Mouse (Mus musculus): Measurements from ENCODE around the gene Rbpj.

Gene Rbpj

DNA sequence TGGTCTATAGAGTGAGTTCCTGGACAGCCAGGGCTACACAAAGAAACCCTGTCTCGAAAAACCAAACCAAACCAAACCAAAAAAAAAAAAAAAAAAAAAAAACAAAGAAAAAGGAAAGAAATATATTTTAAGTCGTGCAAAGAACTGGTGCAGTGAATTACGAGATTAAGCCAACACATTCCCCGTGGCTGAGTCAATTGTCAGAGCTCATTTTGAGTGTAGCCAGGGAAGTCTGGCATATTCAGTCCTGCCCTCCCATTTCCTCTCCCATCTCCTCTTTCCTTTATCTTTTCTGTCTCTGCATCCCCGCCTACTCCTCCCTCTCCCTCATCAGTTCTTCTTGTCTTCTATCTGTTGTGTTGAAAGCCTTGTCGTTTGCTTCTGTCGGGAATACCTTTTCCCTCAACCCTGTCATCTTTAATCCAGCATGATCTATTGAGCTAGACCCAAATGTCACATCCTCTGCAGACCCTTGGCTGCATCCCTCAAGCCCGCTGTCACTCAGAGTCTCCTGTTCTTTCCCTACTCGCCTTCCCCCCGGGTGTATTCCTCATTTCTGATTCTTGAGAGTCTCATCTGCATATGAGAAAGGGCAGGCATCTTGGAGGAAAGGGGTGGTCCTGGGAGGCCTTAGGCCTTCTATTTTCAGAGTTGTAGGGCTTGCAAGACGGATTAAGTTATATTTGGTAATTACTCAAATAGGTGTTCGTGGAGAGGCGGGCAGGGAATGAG is 212.2 kb downstream of the Rbpj start:
- DNase-seq: peak; percentile 63

DNA sequence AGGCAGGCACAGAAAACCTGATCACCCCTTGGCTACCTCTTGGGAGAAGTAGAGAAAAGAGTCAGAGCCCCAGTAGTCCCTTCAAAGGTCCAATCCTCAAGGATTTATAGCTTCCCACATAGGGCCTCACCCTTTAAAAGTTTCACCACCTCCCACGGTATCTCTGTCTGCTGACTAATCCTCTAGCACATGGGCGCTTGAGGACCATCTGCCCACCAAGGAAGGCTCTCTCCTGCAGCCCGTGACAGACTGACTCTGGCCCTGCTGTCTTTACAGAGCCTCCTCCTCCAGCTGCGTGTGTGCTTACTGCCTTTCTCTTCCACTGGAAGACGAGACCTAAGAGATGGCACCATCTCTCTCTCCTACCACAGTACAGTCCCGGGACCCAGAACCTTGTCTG is 213.7 kb downstream of the Rbpj start:
- no peak for DNase-seq

DNA sequence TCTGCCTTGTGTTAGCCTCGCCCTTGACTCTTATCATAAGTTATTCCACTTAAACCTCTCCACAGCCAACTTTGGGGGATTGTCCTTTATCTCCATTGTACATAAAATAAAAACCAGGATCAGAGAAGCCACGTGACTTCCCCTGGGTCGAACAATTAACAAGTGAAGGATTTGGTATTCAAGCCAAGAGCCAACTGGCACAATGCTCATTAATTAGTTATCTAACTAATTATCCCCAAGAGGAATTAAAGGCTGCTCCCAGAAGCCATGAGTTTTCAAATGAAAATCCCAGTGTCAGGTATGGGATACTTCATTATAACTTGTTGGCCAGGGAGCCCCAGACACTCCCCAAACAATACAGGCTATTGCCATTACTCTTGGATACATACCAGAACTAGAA is 218.0 kb downstream of the Rbpj start:
- no peak for DNase-seq

DNA sequence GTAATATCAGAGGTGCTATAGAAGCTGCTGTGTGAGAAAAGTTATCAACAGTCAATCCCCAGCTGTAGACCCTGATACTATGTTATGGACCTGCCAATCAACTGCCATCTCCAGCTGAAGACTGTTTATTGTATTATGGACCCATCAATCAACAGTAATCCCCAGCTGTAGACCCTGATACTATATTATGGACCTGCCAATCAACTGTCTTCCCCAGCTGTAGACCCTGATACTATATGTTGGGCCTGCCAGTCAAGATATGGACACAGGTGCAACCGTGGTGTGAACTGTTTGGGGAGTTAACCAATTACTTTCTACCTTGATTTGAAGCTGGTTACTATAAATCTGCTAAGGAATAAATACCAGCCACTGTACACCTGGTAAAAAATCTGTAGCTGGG is 218.5 kb downstream of the Rbpj start:
- no peak for DNase-seq

DNA sequence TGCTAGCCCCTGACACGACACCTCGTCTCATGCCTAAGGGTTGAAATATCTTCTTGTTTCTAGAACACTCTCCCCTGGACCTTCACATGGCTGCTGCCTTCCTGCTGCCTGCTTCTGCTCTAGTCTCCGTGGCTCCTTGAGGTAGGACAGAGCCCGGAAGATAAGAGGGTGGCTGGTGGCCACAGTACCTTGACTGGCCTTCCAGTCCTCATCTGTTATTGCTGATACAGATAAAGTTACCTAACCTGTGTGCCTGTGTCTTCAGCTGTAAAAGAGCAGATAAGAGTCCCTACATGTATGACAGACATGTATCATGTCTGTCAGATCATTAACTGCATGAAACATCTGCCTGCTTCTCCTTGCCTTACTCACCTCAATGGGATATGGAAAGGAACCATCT is 219.7 kb downstream of the Rbpj start:
- DNase-seq: no peak

DNA sequence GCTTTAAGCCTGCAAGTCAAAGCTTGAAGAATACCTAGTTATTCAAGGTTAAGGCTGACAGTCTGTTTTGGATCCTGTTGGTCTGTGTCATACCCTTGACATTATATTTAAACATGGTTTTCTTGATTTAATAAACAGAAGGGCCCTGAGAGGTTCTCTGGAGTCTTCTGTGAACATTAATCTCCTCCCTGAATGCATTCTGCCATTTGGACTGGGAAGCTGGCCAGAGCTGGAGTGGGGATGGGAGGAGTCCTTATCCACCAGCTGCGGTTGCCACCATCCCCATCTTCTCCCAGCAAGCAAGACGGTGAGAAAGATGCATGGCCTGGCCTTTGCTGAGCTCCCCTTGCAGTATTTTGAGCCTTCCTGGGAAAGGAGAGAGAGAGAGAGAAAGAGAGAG is 220.4 kb downstream of the Rbpj start:
- DNase-seq: no peak

DNA sequence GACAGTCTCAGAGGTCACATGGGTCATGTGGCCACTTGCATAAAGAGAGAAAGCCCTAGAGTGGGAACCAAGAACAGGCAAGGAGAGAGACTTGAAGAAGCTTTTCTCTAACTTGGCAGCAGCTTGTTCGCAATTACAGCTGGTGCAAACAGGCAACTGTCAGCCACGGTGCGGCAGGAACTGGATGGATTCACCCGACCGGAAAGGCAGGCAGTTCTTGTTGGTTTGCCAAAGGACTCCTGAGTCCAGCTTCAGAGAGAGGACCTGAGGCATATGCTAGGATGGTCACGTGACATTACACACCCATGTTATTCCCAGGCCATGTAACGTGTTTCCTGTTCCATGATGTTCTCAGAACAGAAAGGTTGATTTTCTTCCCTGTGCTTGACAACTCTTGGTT is 222.4 kb downstream of the Rbpj start:
- DNase-seq: no peak

DNA sequence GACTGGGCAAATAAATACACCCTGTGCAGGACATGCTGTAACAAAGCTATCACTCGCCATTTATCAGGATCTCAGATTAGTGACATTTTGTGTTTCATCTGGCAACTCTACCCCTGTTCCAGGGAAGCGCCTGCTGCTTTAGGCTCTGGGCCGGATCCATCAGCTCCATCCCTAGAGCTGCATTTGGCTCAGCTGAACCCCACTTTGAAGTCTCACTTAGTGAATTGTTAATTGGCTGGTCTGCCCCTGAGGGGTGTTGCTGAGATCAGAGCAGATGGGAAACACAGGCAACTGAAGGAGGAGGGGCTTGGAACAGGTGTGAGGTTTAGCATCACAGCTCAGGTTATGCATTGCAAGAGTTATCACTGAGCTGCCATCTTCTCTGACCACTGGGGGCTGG is 225.6 kb downstream of the Rbpj start:
- no peak for DNase-seq

DNA sequence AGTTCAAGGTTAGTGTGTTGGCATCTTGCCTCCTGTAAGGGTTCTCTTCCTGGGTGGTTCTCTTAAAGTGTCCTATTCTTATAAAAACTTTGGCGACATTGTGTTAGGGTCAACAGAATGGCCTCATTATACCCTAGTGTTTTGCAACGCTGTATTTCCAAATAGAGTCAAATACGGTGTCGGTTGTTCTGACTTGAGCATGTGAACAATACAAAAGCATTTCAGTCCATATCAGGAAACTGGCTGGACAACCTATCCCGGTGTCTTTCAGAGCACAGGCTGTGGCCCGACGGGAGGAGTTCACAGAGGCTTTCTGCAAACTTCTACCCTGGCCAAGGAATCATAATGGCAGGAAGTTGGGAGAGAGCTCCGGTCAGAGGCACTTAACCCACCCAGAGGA is 226.1 kb downstream of the Rbpj start:
- no peak for DNase-seq

DNA sequence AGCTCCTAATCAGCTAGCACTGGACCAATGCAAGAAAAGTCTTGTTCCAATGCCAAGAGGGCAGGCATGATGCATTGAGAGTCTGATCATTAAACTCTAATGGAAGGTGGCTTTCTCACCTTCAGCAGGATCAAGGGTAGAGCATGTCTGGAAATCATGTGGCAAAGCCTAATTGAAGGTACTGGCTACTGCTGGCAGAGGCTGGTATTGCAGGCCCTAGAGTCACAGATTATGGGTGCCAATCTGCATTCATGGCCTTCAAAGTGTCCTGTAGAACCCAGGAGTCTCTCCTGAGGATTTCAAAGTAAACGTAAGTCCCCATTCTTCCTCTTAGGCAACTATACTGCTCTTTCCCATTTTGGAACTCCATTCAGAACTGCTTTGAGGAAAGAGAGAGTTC is 226.7 kb downstream of the Rbpj start:
- DNase-seq: no peak

DNA sequence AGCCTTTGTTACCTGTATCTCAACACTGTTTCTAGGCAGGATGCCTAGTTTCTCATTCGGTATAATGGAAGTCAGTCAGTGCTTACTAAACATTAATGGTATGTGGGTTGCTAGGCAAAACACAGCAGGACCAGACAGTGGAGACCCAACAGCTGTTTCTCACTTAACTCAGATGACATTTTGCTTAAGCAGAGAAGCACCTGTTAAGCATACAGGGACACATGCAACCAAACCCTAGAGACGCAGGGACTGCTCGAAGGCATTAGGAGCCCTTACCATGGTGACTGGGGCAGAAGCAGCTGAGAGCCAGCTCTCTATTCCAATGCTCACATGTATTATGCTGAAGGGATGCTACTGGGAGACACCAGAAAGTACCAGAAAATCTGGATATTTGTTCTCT is 230.7 kb downstream of the Rbpj start:
- no peak for DNase-seq

DNA sequence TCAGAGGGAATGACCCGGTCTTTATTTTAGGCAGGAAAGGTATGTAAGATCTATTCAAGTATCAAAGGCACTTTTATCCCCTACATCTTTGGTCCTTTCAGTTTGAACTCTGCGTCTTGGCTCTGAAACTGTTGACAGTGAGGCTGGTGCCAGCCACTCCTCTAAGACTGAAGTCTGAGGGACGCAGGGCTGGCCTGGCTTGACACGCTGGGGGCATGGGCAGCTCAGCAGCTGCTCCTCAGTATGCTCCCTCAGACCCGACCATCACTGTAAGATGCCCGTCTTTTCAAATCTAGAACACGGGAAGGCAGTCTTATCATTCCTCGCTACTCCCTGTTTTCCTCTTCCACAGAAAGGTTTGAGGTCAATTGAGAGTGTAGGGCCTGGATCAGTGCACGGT is 231.8 kb downstream of the Rbpj start:
- DNase-seq: peak; percentile 75

DNA sequence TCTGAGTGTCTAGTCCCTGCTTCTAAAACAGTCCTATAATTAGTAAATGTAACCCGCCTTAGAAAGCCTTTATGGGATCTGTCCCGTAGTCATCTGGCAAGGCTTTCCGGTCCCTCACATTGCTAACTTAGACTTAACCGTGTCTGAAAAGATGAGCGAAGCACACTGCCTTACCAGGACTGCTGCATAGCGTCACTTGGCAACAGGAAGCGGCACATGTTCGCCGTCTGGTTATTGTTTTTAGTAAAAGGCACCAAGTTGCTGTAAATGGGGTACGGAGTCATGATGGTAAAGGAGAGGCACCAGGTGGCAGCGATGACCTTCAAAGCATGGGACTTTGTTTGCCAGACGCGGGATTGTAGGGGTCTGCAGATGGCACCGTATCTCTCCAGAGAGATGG is 236.7 kb downstream of the Rbpj start:
- DNase-seq: peak; percentile 77

Data from heart, adult 11 months (tissue).